Mouse (Mus musculus): ENCODE measurements around the gene Clps.

- no peak for TF ChIP-seq CTCF (conservative IDR thresholded peaks at IDR 0.05; ENCODE audit: insufficient read depth, insufficient read length, low read depth, low read length)
- TF ChIP-seq POLR2A (IDR thresholded peaks at IDR 0.05; ENCODE audit: low read depth, low read length) = peak; percentile 90
These were observed 37.8 kb downstream of the Clps start for GRCm38 (mm10) chr17:28522623-28523354.

Data from kidney, adult 2 months (tissue).